Mouse (Mus musculus) lung, postnatal 14 days (tissue): Measurements from ENCODE around the gene Mapkapk3.
A peak's percentile ranks its signal among the peaks of the same experiment; 100 is the strongest.

Source experiments
- DNase-seq: peaks from one replicate; pipeline ENCODE4 v3.0.0; 2021

Mapkapk3 gene

GRCm38 (mm10) chr9:107262375-107262774 lies 27.3 kb downstream of the Mapkapk3 start:
- DNase-seq = no peak

DNA sequence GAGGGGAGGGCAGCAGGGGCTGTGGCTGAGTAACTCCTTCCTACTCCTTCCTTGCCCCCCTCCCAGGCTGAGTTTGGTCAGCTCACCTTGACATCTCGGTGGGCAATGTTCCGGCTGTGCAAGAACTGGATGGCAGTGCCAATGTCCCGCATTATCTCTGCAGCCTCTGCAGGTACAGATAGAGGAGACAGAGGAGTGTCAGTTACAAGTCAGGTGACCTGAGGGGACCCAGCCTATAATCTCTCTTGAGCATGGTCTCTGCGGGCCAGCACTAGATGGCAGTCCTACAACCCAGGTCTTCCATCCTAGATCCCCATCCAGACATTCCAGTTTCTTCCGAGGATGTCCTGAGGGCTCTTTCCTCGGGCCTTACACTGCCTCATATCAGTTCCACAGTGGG lies 27.9 kb downstream of the Mapkapk3 start:
- no peak for DNase-seq

DNA sequence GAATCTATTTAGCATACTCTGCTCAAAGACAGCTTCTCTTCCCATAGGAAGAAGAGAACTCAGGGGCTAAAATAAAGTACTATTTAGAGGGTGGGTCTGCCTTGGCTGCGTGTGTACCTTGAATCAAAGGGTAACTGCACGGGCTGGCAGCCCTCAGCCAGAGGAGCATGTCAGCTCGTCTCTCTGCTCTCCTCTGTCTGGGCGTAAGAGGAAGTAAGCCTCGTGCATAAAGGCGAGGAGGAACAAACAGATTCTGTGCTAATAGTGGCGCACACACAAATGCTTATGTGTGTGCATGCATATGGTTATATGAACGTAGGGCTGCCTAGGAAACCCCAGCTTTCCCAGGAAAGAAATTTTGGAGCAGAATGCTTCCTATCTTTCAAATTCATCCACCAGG lies 28.8 kb downstream of the Mapkapk3 start:
- no peak for DNase-seq

GRCm38 (mm10) chr9:107260429-107260828 lies 29.2 kb downstream of the Mapkapk3 start:
- DNase-seq = no peak

DNA sequence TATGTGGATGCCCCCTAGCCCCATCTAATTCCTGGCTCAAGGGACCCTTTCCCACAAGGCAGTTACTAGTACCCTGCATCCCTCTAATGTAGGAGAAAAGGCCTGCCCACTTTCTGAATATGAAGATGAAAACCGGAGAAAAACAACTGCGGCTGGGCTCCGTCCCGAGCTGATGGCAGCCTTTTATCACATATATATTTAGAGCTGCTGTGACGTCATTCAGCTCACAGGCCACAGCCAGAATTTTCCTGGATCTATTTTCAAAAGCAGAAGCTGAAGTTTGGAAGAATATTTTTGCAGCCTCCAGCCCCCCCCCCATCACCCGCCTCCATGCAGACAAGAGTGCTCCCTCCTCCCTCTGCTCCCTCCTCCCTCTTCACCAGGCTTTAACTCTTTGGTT lies 30.1 kb downstream of the Mapkapk3 start:
- DNase-seq = no peak

- no peak for DNase-seq
Observed at GRCm38 (mm10) chr9:107255596-107255995, 34.1 kb downstream of the Mapkapk3 start.

GRCm38 (mm10) chr9:107254925-107255324 lies 34.8 kb downstream of the Mapkapk3 start:
- DNase-seq = no peak

DNA sequence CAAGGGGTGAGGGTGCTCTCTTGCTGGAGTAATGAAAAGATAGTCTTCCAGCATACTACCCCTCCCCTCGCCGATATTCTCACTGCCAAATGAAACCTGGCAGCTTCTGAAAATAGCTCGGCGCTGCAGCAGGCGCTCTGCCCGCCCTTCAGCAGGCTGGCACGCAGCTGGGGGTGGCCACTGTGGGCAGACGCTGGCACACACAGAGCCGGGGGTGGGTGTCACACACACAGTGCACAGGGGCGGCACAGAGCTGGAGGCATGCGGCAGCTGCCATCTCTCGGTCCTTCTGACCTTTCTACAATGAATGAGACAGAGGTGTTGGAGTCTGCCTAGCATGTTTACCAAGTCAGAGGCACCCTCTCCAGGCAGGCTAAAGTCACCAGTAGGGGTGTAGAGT lies 35.2 kb downstream of the Mapkapk3 start:
- no peak for DNase-seq

DNA sequence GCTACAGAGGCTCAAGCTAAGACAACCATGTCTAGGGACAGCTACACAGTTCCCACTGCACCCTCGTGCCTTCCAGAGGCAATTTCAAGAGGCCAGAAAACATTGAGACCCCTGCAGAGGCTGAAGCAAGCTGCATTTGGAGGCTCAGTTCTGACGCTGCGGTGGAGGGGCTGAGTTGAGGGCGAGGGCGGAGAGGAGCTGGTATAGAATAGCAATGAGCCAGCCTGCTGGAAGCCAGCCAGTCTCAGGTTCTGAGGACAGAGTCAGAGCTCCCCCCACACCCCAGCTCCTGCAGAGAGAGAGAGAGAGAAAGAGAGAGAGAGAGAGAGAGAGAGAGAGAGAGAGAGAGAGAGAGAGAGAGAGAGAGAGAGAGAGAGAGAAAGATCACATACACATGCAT lies 37.5 kb downstream of the Mapkapk3 start:
- DNase-seq = no peak

DNA sequence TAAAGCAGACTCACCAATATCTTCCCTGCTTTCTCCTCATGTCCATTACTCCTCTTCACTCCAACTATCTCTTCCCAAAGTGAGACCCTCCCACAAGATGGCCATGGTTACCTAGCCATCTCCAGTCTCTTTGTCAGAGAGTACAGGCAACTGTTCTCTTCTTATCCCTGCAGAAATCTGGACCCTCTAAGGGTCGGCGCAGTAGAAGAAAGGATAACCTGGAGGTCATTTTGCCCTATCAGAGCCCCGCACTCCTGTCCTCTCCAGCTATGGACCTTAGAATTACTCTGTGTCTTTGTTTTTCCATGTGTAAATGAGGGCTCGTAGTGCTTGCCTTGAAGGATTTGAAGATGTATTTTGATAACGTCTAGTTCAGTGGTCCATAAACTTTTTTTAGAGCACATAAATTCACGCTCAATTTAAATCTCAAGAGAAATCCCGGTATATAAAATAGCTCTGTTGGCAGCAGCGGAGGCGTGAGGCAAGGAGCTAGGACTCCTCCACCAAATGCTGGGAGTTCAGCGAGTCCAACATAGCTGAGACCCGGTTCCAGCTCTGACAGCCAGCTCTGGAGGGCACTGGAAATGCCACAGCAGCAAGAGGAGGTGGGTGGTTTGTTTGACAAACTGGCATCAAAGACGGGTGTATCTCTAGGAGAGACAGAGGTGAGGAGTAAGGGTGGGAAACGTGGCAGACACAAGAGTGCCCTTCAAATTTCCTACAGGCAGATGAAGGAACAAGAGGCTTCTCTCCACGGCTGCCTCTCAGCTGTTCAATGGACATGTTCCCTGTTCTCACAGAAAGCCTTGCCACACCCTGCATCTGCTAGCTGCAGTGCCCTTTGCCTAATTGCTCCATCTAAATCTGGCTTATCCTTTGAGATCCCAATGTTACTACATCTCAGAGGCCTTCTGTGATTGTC lies 39.0 kb downstream of the Mapkapk3 start:
- no peak for DNase-seq

GRCm38 (mm10) chr9:107249154-107249553 lies 40.5 kb downstream of the Mapkapk3 start:
- DNase-seq = no peak

GRCm38 (mm10) chr9:107246170-107246569 lies 43.5 kb downstream of the Mapkapk3 start:
- DNase-seq = peak; percentile 16

DNA sequence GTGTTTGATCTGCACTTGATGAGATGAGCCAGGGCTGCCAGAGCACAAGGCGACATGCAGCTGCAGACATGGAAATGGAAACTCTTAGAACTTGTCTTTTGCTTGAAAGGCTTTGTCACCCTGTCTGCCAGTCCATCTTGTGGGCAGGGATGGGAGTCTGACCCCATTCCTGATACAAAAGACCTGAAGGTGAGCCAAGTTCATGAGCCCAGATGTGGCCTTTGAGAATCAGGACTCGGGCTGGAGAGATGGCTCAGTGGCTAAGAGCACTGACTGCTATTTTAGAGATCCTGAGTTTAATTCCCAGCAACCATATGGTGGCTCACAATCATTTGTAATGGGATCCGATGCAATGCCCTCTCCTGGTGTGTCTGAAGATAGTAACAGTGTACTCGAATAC lies 44.4 kb downstream of the Mapkapk3 start:
- no peak for DNase-seq

- no peak for DNase-seq
Observed at GRCm38 (mm10) chr9:107236151-107236550, 53.5 kb downstream of the Mapkapk3 start.

DNA sequence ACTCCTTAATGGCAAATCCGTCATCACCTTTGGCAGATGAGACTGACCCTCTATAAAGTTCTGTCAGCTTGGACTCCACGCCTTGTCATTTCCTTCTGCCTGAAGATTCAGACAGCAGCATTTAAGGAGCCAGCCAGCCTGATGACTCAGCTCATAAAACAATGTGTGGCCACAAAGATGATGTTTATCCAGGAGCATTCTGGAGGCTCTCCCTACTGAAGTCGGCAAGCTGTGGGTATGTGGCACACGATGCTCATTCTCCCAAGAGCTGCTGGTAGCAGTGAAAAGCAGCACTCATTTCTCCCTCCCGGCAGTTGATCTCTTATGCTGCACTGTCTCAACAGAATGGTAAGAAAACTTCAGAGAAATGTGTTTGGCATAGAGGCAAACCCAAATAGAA lies 54.4 kb downstream of the Mapkapk3 start:
- no peak for DNase-seq

GRCm38 (mm10) chr9:107232140-107232539 lies 57.5 kb downstream of the Mapkapk3 start:
- no peak for DNase-seq

GRCm38 (mm10) chr9:107231539-107232139 lies 58.0 kb downstream of the Mapkapk3 start, which contains the start of gene Dock3:
TSS of gene Dock3 (minus strand) at chr9:107231909.
- DNase-seq = peak; percentile 63

DNA sequence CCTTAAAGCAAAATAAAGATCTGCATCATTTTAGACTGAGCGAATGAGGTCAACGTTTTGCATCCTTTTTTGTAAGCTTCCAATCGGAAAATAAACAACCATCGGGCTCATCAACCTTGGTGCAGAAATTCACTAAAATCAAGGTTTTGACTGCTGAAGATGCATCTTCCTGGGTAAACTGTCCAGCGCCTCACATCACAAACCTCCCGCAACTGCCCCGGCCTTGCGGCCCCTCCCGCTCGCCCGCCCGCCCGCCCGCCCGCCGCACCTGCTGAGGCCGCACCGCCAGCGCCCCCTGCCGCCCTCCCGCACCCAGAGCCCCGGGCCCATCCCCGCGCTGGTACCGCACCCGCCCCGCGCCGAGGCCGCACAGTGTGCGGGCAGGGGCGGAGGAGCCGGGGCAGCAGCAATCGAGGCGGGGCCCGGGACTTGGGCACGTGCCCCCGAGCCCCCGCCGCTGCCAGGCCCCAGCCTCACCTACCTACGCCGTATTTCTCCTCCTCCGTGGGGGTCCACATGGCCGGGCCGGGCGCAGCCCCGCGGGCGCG lies 58.6 kb downstream of the Mapkapk3 start:
- no peak for DNase-seq

- no peak for DNase-seq
Observed at GRCm38 (mm10) chr9:107224597-107224996, 65.1 kb downstream of the Mapkapk3 start.
